Mouse (Mus musculus): ENCODE data around the gene D430042O09Rik.

The D430042O09Rik gene

GRCm38 (mm10) chr7:125790039-125790438 is 82.4 kb downstream of the D430042O09Rik start:
- no peak for DNase-seq (ENCODE audit: extremely low spot score, low read depth, low spot score)

GRCm38 (mm10) chr7:125806571-125806970 is 98.9 kb downstream of the D430042O09Rik start:
- DNase-seq (ENCODE audit: extremely low spot score, low read depth, low spot score) = no peak

GRCm38 (mm10) chr7:125808210-125808609 is 100.5 kb downstream of the D430042O09Rik start:
- DNase-seq (ENCODE audit: extremely low spot score, low read depth, low spot score) = no peak

- no peak for DNase-seq (ENCODE audit: extremely low spot score, low read depth, low spot score)
These were observed 105.0 kb downstream of the D430042O09Rik start for GRCm38 (mm10) chr7:125812721-125813120.

GRCm38 (mm10) chr7:125815733-125816132 is 108.0 kb downstream of the D430042O09Rik start:
- no peak for DNase-seq (ENCODE audit: extremely low spot score, low read depth, low spot score)

- no peak for DNase-seq (ENCODE audit: extremely low spot score, low read depth, low spot score)
These were observed 110.6 kb downstream of the D430042O09Rik start for GRCm38 (mm10) chr7:125818301-125818712.

- no peak for DNase-seq (ENCODE audit: extremely low spot score, low read depth, low spot score)
These were observed 112.5 kb downstream of the D430042O09Rik start for GRCm38 (mm10) chr7:125820233-125820632.

- no peak for DNase-seq (ENCODE audit: extremely low spot score, low read depth, low spot score)
These were observed 118.7 kb downstream of the D430042O09Rik start for GRCm38 (mm10) chr7:125826425-125826824.

- DNase-seq (ENCODE audit: extremely low spot score, low read depth, low spot score) = no peak
These were observed 119.2 kb downstream of the D430042O09Rik start for GRCm38 (mm10) chr7:125826887-125827286.

- DNase-seq (ENCODE audit: extremely low spot score, low read depth, low spot score) = no peak
These were observed 119.7 kb downstream of the D430042O09Rik start for GRCm38 (mm10) chr7:125827420-125827819.

- no peak for DNase-seq (ENCODE audit: extremely low spot score, low read depth, low spot score)
These were observed 120.9 kb downstream of the D430042O09Rik start for GRCm38 (mm10) chr7:125828561-125828960.

GRCm38 (mm10) chr7:125829121-125829666 is 121.5 kb downstream of the D430042O09Rik start:
- no peak for DNase-seq (ENCODE audit: extremely low spot score, low read depth, low spot score)

- DNase-seq (ENCODE audit: extremely low spot score, low read depth, low spot score) = no peak
These were observed 125.1 kb downstream of the D430042O09Rik start for GRCm38 (mm10) chr7:125832767-125833166.

GRCm38 (mm10) chr7:125833471-125833870 is 125.8 kb downstream of the D430042O09Rik start:
- no peak for DNase-seq (ENCODE audit: extremely low spot score, low read depth, low spot score)

- no peak for DNase-seq (ENCODE audit: extremely low spot score, low read depth, low spot score)
These were observed 130.5 kb downstream of the D430042O09Rik start for GRCm38 (mm10) chr7:125838078-125838742.

- no peak for DNase-seq (ENCODE audit: extremely low spot score, low read depth, low spot score)
These were observed 137.9 kb downstream of the D430042O09Rik start for GRCm38 (mm10) chr7:125845611-125846010.

GRCm38 (mm10) chr7:125846866-125847527 is 139.3 kb downstream of the D430042O09Rik start:
- no peak for DNase-seq (ENCODE audit: extremely low spot score, low read depth, low spot score)

GRCm38 (mm10) chr7:125847528-125847866 is 139.8 kb downstream of the D430042O09Rik start:
- no peak for DNase-seq (ENCODE audit: extremely low spot score, low read depth, low spot score)

- DNase-seq (ENCODE audit: extremely low spot score, low read depth, low spot score) = no peak
These were observed 151.9 kb downstream of the D430042O09Rik start for GRCm38 (mm10) chr7:125859564-125859963.

- DNase-seq (ENCODE audit: extremely low spot score, low read depth, low spot score) = no peak
These were observed 152.7 kb downstream of the D430042O09Rik start for GRCm38 (mm10) chr7:125860421-125860820.

GRCm38 (mm10) chr7:125864026-125864425 is 156.3 kb downstream of the D430042O09Rik start:
- DNase-seq (ENCODE audit: extremely low spot score, low read depth, low spot score) = no peak

- DNase-seq (ENCODE audit: extremely low spot score, low read depth, low spot score) = no peak
These were observed 157.5 kb downstream of the D430042O09Rik start for GRCm38 (mm10) chr7:125865234-125865633.
